Mouse (Mus musculus): ENCODE measurements around the gene Zswim1. TPM values are rescaled to one million over a fixed set of nuclear protein-coding genes. Genes with fewer than 3 reads are reported as not detected.

Gene Zswim1
- polyA plus RNA-seq, 1 experiment from 2014 or later: 8.6 TPM

GRCm38 (mm10) chr2:164817703-164818102 lies 4.8 kb upstream of the Zswim1 start:
- no peak for ATAC-seq (ENCODE audit: insufficient number of reproducible peaks, insufficient read depth, low FRiP score, low read depth)
- WGBS: 60% methylated on average over 5 of the region's 5 CpGs

GRCm38 (mm10) chr2:164821060-164821459 lies 1.4 kb upstream of the Zswim1 start:
- ATAC-seq (ENCODE audit: insufficient number of reproducible peaks, insufficient read depth, low FRiP score, low read depth): no peak
- H3K4me1 ChIP-seq (ENCODE audit: control insufficient read depth in 2 of 2, insufficient read depth in 2 of 2, low read length in 2 of 2): peaks cover 5 to 12% of the 10 kb centered on the region in 2 experiments; a peak in 3 of 4 replicates
- peaks cover 32% of the 10 kb centered on the region for H3K36me3 ChIP-seq (ENCODE audit: control insufficient read depth, insufficient read depth, low read length)
- no peak overlapping the region for H3K9ac ChIP-seq (ENCODE audit: low read length)
- no peak overlapping the region for H3K27ac ChIP-seq (replicated peaks in 1 of 2; ENCODE audit: control insufficient read depth in 1 of 2, insufficient read depth in 1 of 2, low read depth in 2 of 2, low read length in 2 of 2)
- no peaks in the 10 kb centered on the region for H3K9me3 ChIP-seq (ENCODE audit: control insufficient read depth, low read length)
- H3K27me3 ChIP-seq (ENCODE audit: control insufficient read depth, insufficient read depth, low read length): no peaks in the 10 kb centered on the region
- no peak overlapping the region for H3K4me2 ChIP-seq (ENCODE audit: low read length)
- H3K4me3 ChIP-seq (ENCODE audit: control insufficient read depth in 1 of 2, insufficient read depth in 1 of 2, low read depth in 1 of 2, low read length in 2 of 2): no peak overlapping the region
- WGBS: 80% methylated on average over 6 of the region's 6 CpGs

More at GRCm38 (mm10) chr2:164817703-164818102, 4.8 kb upstream of the Zswim1 start:
- Histone ChIP-seq H3K4me3 (ENCODE audit: control insufficient read depth in 1 of 2, insufficient read depth in 1 of 2, low read depth in 1 of 2, low read length in 2 of 2) (no peak overlapping the region), H3K36me3 (ENCODE audit: control insufficient read depth, insufficient read depth, low read length) (peaks cover 17% of the 10 kb centered on the region; the same call in 1 of the 2 replicates), H3K27ac (replicated peaks in 1 of 2; ENCODE audit: control insufficient read depth in 1 of 2, insufficient read depth in 1 of 2, low read depth in 2 of 2, low read length in 2 of 2) (0 out of 4 replicates have a peak overlapping the region, but pooled peaks of 1 of the 2 experiments have one; percentile 21), H3K27me3 (ENCODE audit: control insufficient read depth, insufficient read depth, low read length) (no peaks in the 10 kb centered on the region), H3K9me3 (ENCODE audit: control insufficient read depth, low read length) (no peaks in the 10 kb centered on the region), H3K4me2 (ENCODE audit: low read length) (no peak overlapping the region), H3K4me1 (ENCODE audit: control insufficient read depth in 2 of 2, insufficient read depth in 2 of 2, low read length in 2 of 2) (peaks cover 7 to 14% of the 10 kb centered on the region in 2 experiments), H3K9ac (ENCODE audit: low read length) (no peak overlapping the region)

- H3K27me3 ChIP-seq (ENCODE audit: control insufficient read depth, insufficient read depth, low read length): no peaks in the 10 kb centered on the region
- H3K9me3 ChIP-seq (ENCODE audit: control insufficient read depth, low read length): no peaks in the 10 kb centered on the region
- H3K4me3 ChIP-seq (ENCODE audit: control insufficient read depth in 1 of 2, insufficient read depth in 1 of 2, low read depth in 1 of 2, low read length in 2 of 2): peak overlapping the region; percentile 63 to 65
- H3K4me2 ChIP-seq (ENCODE audit: low read length): peak overlapping the region; percentile 67
- H3K36me3 ChIP-seq (ENCODE audit: control insufficient read depth, insufficient read depth, low read length): peaks cover 53% of the 10 kb centered on the region
- H3K4me1 ChIP-seq (ENCODE audit: control insufficient read depth in 2 of 2, insufficient read depth in 2 of 2, low read length in 2 of 2): 0 out of 4 replicates have a peak, but pooled peaks cover 0 to 4% of the 10 kb centered on the region in 2 experiments
- peak overlapping the region; percentile 71 to 75 for H3K27ac ChIP-seq (replicated peaks in 1 of 2; ENCODE audit: control insufficient read depth in 1 of 2, insufficient read depth in 1 of 2, low read depth in 2 of 2, low read length in 2 of 2)
- H3K9ac ChIP-seq (ENCODE audit: low read length): peak overlapping the region; percentile 79
- peak; percentile 57 for ATAC-seq (ENCODE audit: insufficient number of reproducible peaks, insufficient read depth, low FRiP score, low read depth)
- 1% methylated on average over 10 of the region's 10 CpGs for WGBS
Measured at GRCm38 (mm10) chr2:164823181-164823585, 697 bp downstream of the Zswim1 start.

- Histone ChIP-seq H3K27ac (replicated peaks in 1 of 2; ENCODE audit: control insufficient read depth in 1 of 2, insufficient read depth in 1 of 2, low read depth in 2 of 2, low read length in 2 of 2) (no peak overlapping the region), H3K9me3 (ENCODE audit: control insufficient read depth, low read length) (no peaks in the 10 kb centered on the region), H3K4me3 (ENCODE audit: control insufficient read depth in 1 of 2, insufficient read depth in 1 of 2, low read depth in 1 of 2, low read length in 2 of 2) (no peak overlapping the region), H3K4me1 (ENCODE audit: control insufficient read depth in 2 of 2, insufficient read depth in 2 of 2, low read length in 2 of 2) (0 out of 4 replicates have a peak, but pooled peaks cover 0 to 4% of the 10 kb centered on the region in 2 experiments), H3K36me3 (ENCODE audit: control insufficient read depth, insufficient read depth, low read length) (peaks cover 61% of the 10 kb centered on the region), H3K27me3 (ENCODE audit: control insufficient read depth, insufficient read depth, low read length) (no peaks in the 10 kb centered on the region), H3K9ac (ENCODE audit: low read length) (no peak overlapping the region), H3K4me2 (ENCODE audit: low read length) (peak overlapping the region; percentile 67; the same call in 1 of the 2 replicates)
- 96% methylated on average over 4 of the region's 4 CpGs for WGBS
- no peak for ATAC-seq (ENCODE audit: insufficient number of reproducible peaks, insufficient read depth, low FRiP score, low read depth)
Measured at GRCm38 (mm10) chr2:164823969-164824368, 1.5 kb downstream of the Zswim1 start.

GRCm38 (mm10) chr2:164825521-164825920 lies 3.0 kb downstream of the Zswim1 start:
- H3K36me3 ChIP-seq (ENCODE audit: control insufficient read depth, insufficient read depth, low read length): peaks cover 66% of the 10 kb centered on the region

GRCm38 (mm10) chr2:164827146-164827850 lies 4.8 kb downstream of the Zswim1 start:
- Histone ChIP-seq H3K9me3 (ENCODE audit: control insufficient read depth, low read length) (no peaks in the 10 kb centered on the region), H3K27ac (replicated peaks in 1 of 2; ENCODE audit: control insufficient read depth in 1 of 2, insufficient read depth in 1 of 2, low read depth in 2 of 2, low read length in 2 of 2) (no peak overlapping the region), H3K36me3 (ENCODE audit: control insufficient read depth, insufficient read depth, low read length) (peaks cover 55% of the 10 kb centered on the region), H3K27me3 (ENCODE audit: control insufficient read depth, insufficient read depth, low read length) (no peaks in the 10 kb centered on the region), H3K4me2 (ENCODE audit: low read length) (no peak overlapping the region), H3K4me1 (ENCODE audit: control insufficient read depth in 2 of 2, insufficient read depth in 2 of 2, low read length in 2 of 2) (peaks cover 3 to 22% of the 10 kb centered on the region in 2 experiments; a peak in 3 of 4 replicates), H3K4me3 (ENCODE audit: control insufficient read depth in 1 of 2, insufficient read depth in 1 of 2, low read depth in 1 of 2, low read length in 2 of 2) (no peak overlapping the region), H3K9ac (ENCODE audit: low read length) (no peak overlapping the region)
- 80% methylated on average over 16 of the region's 16 CpGs for WGBS
- ATAC-seq (ENCODE audit: insufficient number of reproducible peaks, insufficient read depth, low FRiP score, low read depth): no peak

More at GRCm38 (mm10) chr2:164825521-164825920, 3.0 kb downstream of the Zswim1 start:
- ATAC-seq (ENCODE audit: insufficient number of reproducible peaks, insufficient read depth, low FRiP score, low read depth): no peak
- Histone ChIP-seq H3K9me3 (ENCODE audit: control insufficient read depth, low read length) (no peaks in the 10 kb centered on the region), H3K4me1 (ENCODE audit: control insufficient read depth in 2 of 2, insufficient read depth in 2 of 2, low read length in 2 of 2) (peaks cover under 1 to 6% of the 10 kb centered on the region in 2 experiments; a peak in 2 of 4 replicates), H3K27me3 (ENCODE audit: control insufficient read depth, insufficient read depth, low read length) (no peaks in the 10 kb centered on the region), H3K4me2 (ENCODE audit: low read length) (no peak overlapping the region), H3K9ac (ENCODE audit: low read length) (no peak overlapping the region), H3K27ac (replicated peaks in 1 of 2; ENCODE audit: control insufficient read depth in 1 of 2, insufficient read depth in 1 of 2, low read depth in 2 of 2, low read length in 2 of 2) (no peak overlapping the region), H3K4me3 (ENCODE audit: control insufficient read depth in 1 of 2, insufficient read depth in 1 of 2, low read depth in 1 of 2, low read length in 2 of 2) (no peak overlapping the region)
- WGBS: 91% methylated on average over 17 of the region's 17 CpGs

- Histone ChIP-seq H3K4me3 (ENCODE audit: control insufficient read depth in 1 of 2, insufficient read depth in 1 of 2, low read depth in 1 of 2, low read length in 2 of 2) (no peak within 1 kb of the TSS), H3K9me3 (ENCODE audit: control insufficient read depth, low read length) (no peaks in the 10 kb centered on the region), H3K9ac (ENCODE audit: low read length) (no peak within 1 kb of the TSS), H3K27ac (replicated peaks in 1 of 2; ENCODE audit: control insufficient read depth in 1 of 2, insufficient read depth in 1 of 2, low read depth in 2 of 2, low read length in 2 of 2) (no peak within 1 kb of the TSS), H3K36me3 (ENCODE audit: control insufficient read depth, insufficient read depth, low read length) (peaks cover 55% of the 10 kb centered on the region), H3K4me2 (ENCODE audit: low read length) (no peak within 1 kb of the TSS), H3K27me3 (ENCODE audit: control insufficient read depth, insufficient read depth, low read length) (no peaks in the 10 kb centered on the region), H3K4me1 (ENCODE audit: control insufficient read depth in 2 of 2, insufficient read depth in 2 of 2, low read length in 2 of 2) (peaks cover 5 to 24% of the 10 kb centered on the region in 2 experiments; a peak in 3 of 4 replicates)
- ATAC-seq (ENCODE audit: insufficient number of reproducible peaks, insufficient read depth, low FRiP score, low read depth): no peak
- WGBS: 81% methylated on average over 6 of the region's 6 CpGs
Measured at GRCm38 (mm10) chr2:164828437-164828836, 6.0 kb downstream of the Zswim1 start, which contains the start of gene Spata25. Spata25 (minus strand) TSS chr2:164828537.
